Mouse (Mus musculus) left cerebral cortex, postnatal 10 days (tissue): ENCODE results near the gene Gramd2. TPM values are rescaled to one million over a fixed set of nuclear protein-coding genes. Genes with fewer than 3 reads are reported as not detected.

ENCODE experiments used
- DNase-seq, 2 experiments: peaks; one replicate each; pipeline ENCODE4 v3.0.0; 2021 to 2022; ENCODE audit warnings: low spot score in 2 of 2, mixed read lengths in 1 of 2; ENCODE audit errors: extremely low spot score in 1 of 2
- intact Hi-C: fragments of 180-260 bp; cut with DNase I; formaldehyde crosslinking; loops from one replicate; pipeline ENCODE4 v1.15.1; 2025
- total RNA-seq, 2 experiments: library from RNA; stranded (reverse); gene quantifications; 2 replicates each; pipeline ENCODE4 v1.2.3; 2021

Gramd2 gene
- 10 to 100 TPM; 13.3 to 14.6 TPM for total RNA-seq

DNA sequence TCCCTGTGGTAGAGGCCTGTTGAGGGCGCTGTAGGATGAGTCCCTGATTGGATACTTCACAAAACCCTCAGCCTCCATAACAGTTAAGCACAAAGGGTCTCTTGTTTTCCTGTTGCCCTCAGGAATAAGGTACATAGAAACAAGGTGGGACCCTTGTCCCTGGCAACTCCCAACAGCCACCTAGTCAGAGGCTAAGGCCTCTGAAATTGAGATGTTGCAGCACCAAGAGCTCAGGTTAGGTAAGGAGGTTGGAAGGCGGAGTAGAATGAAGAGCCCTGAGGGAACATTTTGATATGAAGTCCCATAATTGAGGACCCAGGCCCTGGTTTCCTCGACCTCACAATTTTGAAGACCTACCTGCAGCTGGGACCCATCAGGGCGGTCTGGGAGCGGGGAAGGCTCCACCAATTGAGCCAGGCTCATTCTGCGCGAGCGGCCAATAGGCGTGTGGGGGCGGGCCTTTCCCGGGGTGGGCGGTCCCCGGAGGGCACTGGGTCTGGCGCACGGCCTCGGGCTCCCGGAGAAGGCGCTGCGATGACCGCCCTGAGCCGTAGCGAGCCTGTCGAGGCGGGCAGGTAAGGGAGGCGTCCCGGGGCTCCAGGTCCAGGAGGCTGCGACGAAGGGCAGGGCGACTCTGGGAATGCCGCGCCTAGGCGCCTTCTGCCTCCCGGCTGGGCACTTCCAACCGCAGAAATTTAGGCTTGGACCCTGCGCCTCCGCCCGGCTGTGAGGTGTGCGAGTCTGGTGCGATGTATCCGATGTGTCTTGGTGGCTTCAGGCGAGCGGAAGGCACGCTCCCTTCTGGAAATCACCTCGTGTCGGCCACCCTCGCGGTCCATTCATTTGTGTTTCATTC lies at the start of gene Gramd2:
Gene Gramd2, plus strand, starts transcription at position 467 of the 856 bp plus-strand sequence.
- peak; percentile 58 to 89 for DNase-seq

GRCm38 (mm10) chr9:59638372-59638771 lies 41.6 kb upstream of the Gramd2 start:
- intact Hi-C loops, result no loop called here
- no peak for DNase-seq

More for the DNA sequence above, at the start of gene Gramd2:
- intact Hi-C loops, result no loop called here

DNA sequence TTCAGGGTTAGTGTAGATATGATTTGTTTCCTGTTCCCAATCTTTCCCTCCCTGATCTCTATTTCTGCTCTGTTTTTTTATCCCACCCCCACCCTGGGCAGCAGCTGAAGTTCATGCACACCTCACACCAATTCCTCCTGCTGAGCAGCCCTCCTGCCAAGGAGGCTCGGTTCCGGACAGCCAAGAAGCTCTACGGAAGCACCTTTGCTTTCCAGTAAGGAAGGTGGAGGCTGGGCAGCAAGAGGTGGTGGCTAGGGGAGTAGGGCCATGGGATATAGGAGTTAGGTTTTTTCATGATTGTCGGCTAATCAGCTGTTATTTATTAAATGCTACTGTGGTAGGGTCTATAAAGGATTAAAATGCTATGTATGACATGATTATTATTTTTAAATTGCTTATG lies 40.0 kb upstream of the Gramd2 start:
- intact Hi-C loops, result loop anchor here (10.0 kb wide), 1 partner anchor 225 kb away; no protein-coding TSS in a partner anchor

GRCm38 (mm10) chr9:59641320-59641719 lies 38.6 kb upstream of the Gramd2 start:
- intact Hi-C loops, result loop anchor here (10.0 kb wide), 1 partner anchor 223 kb away; no protein-coding TSS in a partner anchor
- DNase-seq, result no peak

More for the DNA sequence above, 40.0 kb upstream of the Gramd2 start:
- no peak for DNase-seq

DNA sequence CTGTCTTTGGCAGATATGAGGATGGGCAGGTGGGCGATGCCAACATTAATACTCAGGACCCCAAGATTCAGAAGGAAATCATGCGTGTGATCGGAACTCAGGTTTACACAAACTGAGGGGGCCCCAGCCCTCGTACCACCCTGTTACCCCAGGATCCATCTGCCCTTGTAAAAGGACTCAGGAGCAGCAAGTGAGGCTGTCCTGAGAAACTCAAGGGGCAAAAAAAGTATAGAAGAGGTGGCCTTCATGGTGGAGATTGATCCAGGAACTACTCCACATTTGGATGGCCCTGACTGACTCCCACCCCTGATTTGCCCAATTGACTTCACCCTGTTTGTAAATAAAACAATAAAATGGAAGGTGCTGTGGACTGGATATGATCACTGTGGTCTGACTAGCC lies 30.0 kb upstream of the Gramd2 start:
- intact Hi-C loops, result loop anchor here (5.0 to 10.0 kb wide), 2 partner anchors 33 to 215 kb away; partner anchors contain the start of gene Parp6
- no peak for DNase-seq

DNA sequence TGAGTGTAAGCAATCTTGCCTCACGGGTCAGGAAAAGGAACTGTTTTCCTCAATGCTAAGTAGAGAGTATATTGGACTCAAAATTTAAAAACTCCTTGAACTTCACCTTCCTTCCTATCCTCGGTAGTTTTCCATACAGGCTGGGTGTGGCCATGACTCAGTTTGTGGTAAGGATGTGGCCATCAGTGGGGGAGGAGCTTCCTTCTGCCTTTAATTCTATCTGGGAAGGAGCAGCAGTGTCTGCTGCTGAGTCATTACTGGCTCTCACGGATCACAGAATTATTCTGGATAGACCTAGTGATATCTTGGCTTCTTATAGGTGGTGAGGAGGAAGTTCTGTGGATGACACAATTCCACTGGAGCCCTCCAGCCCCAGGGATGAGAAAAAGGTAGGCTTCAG lies 26.6 kb upstream of the Gramd2 start:
- DNase-seq, result no peak
- intact Hi-C loops, result loop anchor here (5.0 kb wide), 1 partner anchor 36 kb away; the partner anchor contains the start of gene Parp6

- DNase-seq, result no peak
- intact Hi-C loops, result loop anchor here (5.0 kb wide), 1 partner anchor 37 kb away; the partner anchor contains the start of gene Parp6
Measured at GRCm38 (mm10) chr9:59654450-59654983, 25.4 kb upstream of the Gramd2 start.

GRCm38 (mm10) chr9:59655958-59656634 lies 23.8 kb upstream of the Gramd2 start, which contains the start of gene Pkm:
Gene Pkm (plus strand): TSS chr9:59656368.
- intact Hi-C loops, result no loop called here
- DNase-seq, result peak; percentile 96 to 97

- intact Hi-C loops, result no loop called here
- DNase-seq, result peak; percentile 80 to 94
Measured at GRCm38 (mm10) chr9:59656635-59657617, 23.0 kb upstream of the Gramd2 start.

- no peak for DNase-seq
- intact Hi-C loops, result no loop called here
Measured at GRCm38 (mm10) chr9:59658146-59658545, 21.8 kb upstream of the Gramd2 start.

DNA sequence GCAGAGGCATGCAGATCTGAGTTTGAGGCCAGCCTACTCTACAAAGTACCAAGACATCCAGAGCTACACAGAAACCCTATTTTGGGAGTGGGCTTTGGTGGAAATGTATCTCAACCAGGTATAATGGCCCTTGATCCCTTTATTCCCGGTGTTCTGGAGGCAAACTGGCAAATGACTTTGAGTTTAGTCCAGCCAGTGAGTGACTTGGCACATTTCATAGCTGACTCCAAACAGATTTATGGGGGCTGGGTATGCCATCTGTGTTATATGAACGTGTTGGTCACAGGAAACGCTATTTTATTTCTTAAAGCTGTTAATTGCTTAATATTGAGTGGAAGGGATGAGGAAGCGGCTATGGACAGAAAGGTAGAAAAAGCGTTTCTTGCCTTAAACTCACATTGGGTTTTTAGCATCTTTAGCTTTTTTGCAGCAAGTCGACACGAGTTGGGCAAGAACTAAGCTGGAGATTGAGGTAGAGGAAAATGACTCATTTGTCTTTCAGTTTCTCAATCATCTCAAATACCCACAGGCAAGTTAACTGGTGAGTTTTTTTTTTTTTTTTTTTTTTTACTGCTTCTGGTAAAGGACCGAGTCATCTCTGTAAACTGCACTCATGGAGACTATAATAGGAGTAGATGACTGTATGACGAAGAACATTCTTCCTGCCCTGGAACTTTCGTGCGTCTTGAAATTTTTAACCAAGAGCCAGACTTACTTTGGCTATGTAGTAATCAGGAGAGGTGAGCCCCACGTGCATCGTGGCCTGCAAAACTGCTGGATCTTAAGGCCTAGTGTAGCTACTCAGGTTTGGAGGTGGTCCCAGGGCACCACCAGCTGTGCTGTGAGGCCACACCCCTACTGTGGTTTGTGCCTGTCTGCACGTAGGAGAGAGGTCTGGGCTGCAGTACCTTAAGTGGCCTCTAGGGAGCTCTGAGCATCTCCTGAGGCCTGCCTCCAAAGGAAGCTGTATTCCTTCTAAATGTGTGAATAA lies 20.6 kb upstream of the Gramd2 start:
- peak; percentile 70 to 91 for DNase-seq
- intact Hi-C loops, result no loop called here

- intact Hi-C loops, result no loop called here
- DNase-seq, result peak; percentile 55 to 82
Measured at GRCm38 (mm10) chr9:59660421-59660820, 19.5 kb upstream of the Gramd2 start.

DNA sequence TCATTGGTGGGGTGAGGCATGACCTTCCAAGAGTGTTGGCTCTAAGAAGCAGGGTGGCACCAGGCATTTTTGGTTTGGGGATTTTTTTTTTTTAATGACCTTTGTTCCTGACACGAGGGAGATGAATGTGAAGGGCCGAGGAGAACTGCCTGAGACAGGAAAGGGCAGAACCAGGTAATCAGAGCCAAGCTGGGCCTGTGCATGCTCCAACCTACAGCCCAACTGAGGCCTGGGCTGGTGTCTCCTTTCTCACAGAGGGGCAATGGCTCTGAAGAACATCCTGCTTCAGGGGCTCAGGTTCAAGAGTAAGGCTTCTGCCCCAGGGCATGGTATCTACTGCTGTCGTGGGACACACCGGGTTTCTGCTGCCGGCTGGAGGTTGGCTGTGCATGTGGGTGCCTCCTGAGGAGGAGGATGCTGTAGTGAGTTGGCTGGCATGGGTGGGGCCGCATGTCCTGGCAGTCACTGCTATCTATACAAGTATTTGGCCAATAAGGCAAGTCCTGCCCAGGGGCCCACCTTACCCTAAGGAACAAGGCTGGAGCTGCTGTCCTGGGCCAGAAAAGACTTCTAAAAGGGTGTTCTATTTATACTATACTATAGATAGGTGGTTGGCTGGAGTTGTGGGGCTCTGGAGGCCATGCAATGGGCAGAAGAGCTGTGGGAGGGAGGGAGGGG lies 18.5 kb upstream of the Gramd2 start:
- intact Hi-C loops, result no loop called here
- no peak for DNase-seq

- DNase-seq, result no peak
- intact Hi-C loops, result no loop called here
Measured at GRCm38 (mm10) chr9:59663226-59663625, 16.7 kb upstream of the Gramd2 start.

GRCm38 (mm10) chr9:59663957-59664356 lies 16.0 kb upstream of the Gramd2 start:
- intact Hi-C loops, result no loop called here
- DNase-seq, result no peak

GRCm38 (mm10) chr9:59664664-59665256 lies 15.2 kb upstream of the Gramd2 start:
- intact Hi-C loops, result no loop called here
- no peak for DNase-seq
